Mouse (Mus musculus): ENCODE results near the gene Kcnab2. TPM values are rescaled to one million over a fixed set of nuclear protein-coding genes. Genes with fewer than 3 reads are reported as not detected.

The Kcnab2 gene
- polyA plus RNA-seq, 1 experiment from 2014 or later: 19.6 TPM

- ATAC-seq (ENCODE audit: low FRiP score) (no peak), DNase-seq (ENCODE audit: low spot score) (no peak)
- Histone ChIP-seq H3K4me1 (replicated peaks; ENCODE audit: control insufficient read depth, insufficient read depth, low read length) (no peaks in the 10 kb centered on the region), H3K27ac (no peak overlapping the region), H3K27me3 (ENCODE audit: control insufficient read depth, insufficient read depth, low read length) (no peaks in the 10 kb centered on the region), H3K4me2 (replicated peaks) (no peak overlapping the region), H3K4me3 (replicated peaks; ENCODE audit: low read length) (no peak overlapping the region), H3K9me3 (ENCODE audit: control insufficient read depth, low read length) (no peaks in the 10 kb centered on the region), H3K36me3 (replicated peaks; ENCODE audit: control insufficient read depth, insufficient read depth) (no peaks in the 10 kb centered on the region), H3K9ac (no peak overlapping the region)
- WGBS: 66% methylated on average over 9 of the region's 9 CpGs
Measured at GRCm38 (mm10) chr4:152440882-152441281, 36.8 kb downstream of the Kcnab2 start.

GRCm38 (mm10) chr4:152435255-152435654 is 42.4 kb downstream of the Kcnab2 start:
- 13% methylated on average over 10 of the region's 10 CpGs for WGBS
- H3K27ac ChIP-seq: no peak overlapping the region
- peak overlapping the region; percentile 52 for H3K4me2 ChIP-seq (replicated peaks)
- peak overlapping the region; percentile 42 for H3K9ac ChIP-seq
- H3K36me3 ChIP-seq (replicated peaks; ENCODE audit: control insufficient read depth, insufficient read depth): no peaks in the 10 kb centered on the region
- H3K9me3 ChIP-seq (ENCODE audit: control insufficient read depth, low read length): no peaks in the 10 kb centered on the region
- no peaks in the 10 kb centered on the region for H3K27me3 ChIP-seq (ENCODE audit: control insufficient read depth, insufficient read depth, low read length)
- no peaks in the 10 kb centered on the region for H3K4me1 ChIP-seq (replicated peaks; ENCODE audit: control insufficient read depth, insufficient read depth, low read length)
- peak overlapping the region; percentile 17; the same call in 1 of the 2 replicates for H3K4me3 ChIP-seq (replicated peaks; ENCODE audit: low read length)
- DNase-seq (ENCODE audit: low spot score) (peak; percentile 88), ATAC-seq (ENCODE audit: low FRiP score) (peak; percentile 64)

GRCm38 (mm10) chr4:152434836-152435235 is 42.8 kb downstream of the Kcnab2 start:
- H3K36me3 ChIP-seq (replicated peaks; ENCODE audit: control insufficient read depth, insufficient read depth): no peaks in the 10 kb centered on the region
- peak overlapping the region; percentile 52 for H3K4me2 ChIP-seq (replicated peaks)
- H3K27me3 ChIP-seq (ENCODE audit: control insufficient read depth, insufficient read depth, low read length): no peaks in the 10 kb centered on the region
- peak overlapping the region; percentile 42 for H3K9ac ChIP-seq
- H3K27ac ChIP-seq: no peak overlapping the region
- WGBS: 2% methylated on average over 9 of the region's 9 CpGs
- H3K4me3 ChIP-seq (replicated peaks; ENCODE audit: low read length): peak overlapping the region; percentile 17; the same call in 1 of the 2 replicates
- peak; percentile 92 for ATAC-seq (ENCODE audit: low FRiP score)
- H3K4me1 ChIP-seq (replicated peaks; ENCODE audit: control insufficient read depth, insufficient read depth, low read length): no peaks in the 10 kb centered on the region
- H3K9me3 ChIP-seq (ENCODE audit: control insufficient read depth, low read length): no peaks in the 10 kb centered on the region
- peak; percentile 98 for DNase-seq (ENCODE audit: low spot score)

GRCm38 (mm10) chr4:152432308-152432707 is 45.4 kb downstream of the Kcnab2 start:
- H3K27ac ChIP-seq: no peak overlapping the region
- ATAC-seq (ENCODE audit: low FRiP score) (no peak), DNase-seq (ENCODE audit: low spot score) (no peak)
- 48% methylated on average over 5 of the region's 5 CpGs for WGBS
- H3K9ac ChIP-seq: no peak overlapping the region
- 0 out of 2 replicates have a peak, but pooled peaks cover 6% of the 10 kb centered on the region for H3K4me1 ChIP-seq (replicated peaks; ENCODE audit: control insufficient read depth, insufficient read depth, low read length)
- H3K4me3 ChIP-seq (replicated peaks; ENCODE audit: low read length): no peak overlapping the region
- no peaks in the 10 kb centered on the region for H3K36me3 ChIP-seq (replicated peaks; ENCODE audit: control insufficient read depth, insufficient read depth)
- no peak overlapping the region for H3K4me2 ChIP-seq (replicated peaks)
- H3K9me3 ChIP-seq (ENCODE audit: control insufficient read depth, low read length): no peaks in the 10 kb centered on the region
- no peaks in the 10 kb centered on the region for H3K27me3 ChIP-seq (ENCODE audit: control insufficient read depth, insufficient read depth, low read length)

- ATAC-seq (ENCODE audit: low FRiP score) (no peak), DNase-seq (ENCODE audit: low spot score) (no peak)
- Histone ChIP-seq H3K4me2 (replicated peaks) (no peak overlapping the region), H3K27ac (no peak overlapping the region), H3K4me1 (replicated peaks; ENCODE audit: control insufficient read depth, insufficient read depth, low read length) (0 out of 2 replicates have a peak, but pooled peaks cover 6% of the 10 kb centered on the region), H3K9me3 (ENCODE audit: control insufficient read depth, low read length) (no peaks in the 10 kb centered on the region), H3K27me3 (ENCODE audit: control insufficient read depth, insufficient read depth, low read length) (no peaks in the 10 kb centered on the region), H3K9ac (no peak overlapping the region), H3K36me3 (replicated peaks; ENCODE audit: control insufficient read depth, insufficient read depth) (no peaks in the 10 kb centered on the region), H3K4me3 (replicated peaks; ENCODE audit: low read length) (no peak overlapping the region)
- WGBS: 53% methylated on average over 8 of the region's 8 CpGs
Measured at GRCm38 (mm10) chr4:152428259-152428658, 49.4 kb downstream of the Kcnab2 start.

- Histone ChIP-seq H3K9ac (no peak overlapping the region), H3K9me3 (ENCODE audit: control insufficient read depth, low read length) (no peaks in the 10 kb centered on the region), H3K27me3 (ENCODE audit: control insufficient read depth, insufficient read depth, low read length) (no peaks in the 10 kb centered on the region), H3K36me3 (replicated peaks; ENCODE audit: control insufficient read depth, insufficient read depth) (no peaks in the 10 kb centered on the region), H3K4me3 (replicated peaks; ENCODE audit: low read length) (no peak overlapping the region), H3K4me1 (replicated peaks; ENCODE audit: control insufficient read depth, insufficient read depth, low read length) (0 out of 2 replicates have a peak, but pooled peaks cover 6% of the 10 kb centered on the region), H3K4me2 (replicated peaks) (no peak overlapping the region), H3K27ac (no peak overlapping the region)
- WGBS: 75% methylated on average over 5 of the region's 5 CpGs
- DNase-seq (ENCODE audit: low spot score) (no peak), ATAC-seq (ENCODE audit: low FRiP score) (no peak)
Measured at GRCm38 (mm10) chr4:152424922-152425321, 52.7 kb downstream of the Kcnab2 start.

- Histone ChIP-seq H3K9me3 (ENCODE audit: control insufficient read depth, low read length) (no peaks in the 10 kb centered on the region), H3K27me3 (ENCODE audit: control insufficient read depth, insufficient read depth, low read length) (no peaks in the 10 kb centered on the region), H3K36me3 (replicated peaks; ENCODE audit: control insufficient read depth, insufficient read depth) (no peaks in the 10 kb centered on the region), H3K4me2 (replicated peaks) (no peak overlapping the region), H3K4me3 (replicated peaks; ENCODE audit: low read length) (no peak overlapping the region), H3K4me1 (replicated peaks; ENCODE audit: control insufficient read depth, insufficient read depth, low read length) (0 out of 2 replicates have a peak, but pooled peaks cover 4% of the 10 kb centered on the region), H3K27ac (no peak overlapping the region), H3K9ac (no peak overlapping the region)
- DNase-seq (ENCODE audit: low spot score): peak; percentile 52
- 50% methylated on average over 4 of the region's 4 CpGs for WGBS
- ATAC-seq (ENCODE audit: low FRiP score): no peak
Measured at GRCm38 (mm10) chr4:152424341-152424740, 53.3 kb downstream of the Kcnab2 start.

GRCm38 (mm10) chr4:152423576-152423975 is 54.1 kb downstream of the Kcnab2 start:
- Histone ChIP-seq H3K36me3 (replicated peaks; ENCODE audit: control insufficient read depth, insufficient read depth) (no peaks in the 10 kb centered on the region), H3K27me3 (ENCODE audit: control insufficient read depth, insufficient read depth, low read length) (no peaks in the 10 kb centered on the region), H3K9ac (no peak overlapping the region), H3K9me3 (ENCODE audit: control insufficient read depth, low read length) (no peaks in the 10 kb centered on the region), H3K4me3 (replicated peaks; ENCODE audit: low read length) (no peak overlapping the region), H3K27ac (no peak overlapping the region), H3K4me1 (replicated peaks; ENCODE audit: control insufficient read depth, insufficient read depth, low read length) (peaks cover 6% of the 10 kb centered on the region; the same call in 1 of the 2 replicates), H3K4me2 (replicated peaks) (no peak overlapping the region)
- ATAC-seq (ENCODE audit: low FRiP score) (no peak), DNase-seq (ENCODE audit: low spot score) (no peak)
- WGBS: 92% methylated on average over 6 of the region's 6 CpGs

- H3K36me3 ChIP-seq (replicated peaks; ENCODE audit: control insufficient read depth, insufficient read depth): no peaks in the 10 kb centered on the region
- no peak overlapping the region for H3K9ac ChIP-seq
- no peaks in the 10 kb centered on the region for H3K9me3 ChIP-seq (ENCODE audit: control insufficient read depth, low read length)
- DNase-seq (ENCODE audit: low spot score) (no peak), ATAC-seq (ENCODE audit: low FRiP score) (0 out of 2 replicates have a peak, but pooled peaks have one; percentile 27)
- peaks cover 7% of the 10 kb centered on the region; the same call in 1 of the 2 replicates for H3K4me1 ChIP-seq (replicated peaks; ENCODE audit: control insufficient read depth, insufficient read depth, low read length)
- H3K27me3 ChIP-seq (ENCODE audit: control insufficient read depth, insufficient read depth, low read length): no peaks in the 10 kb centered on the region
- WGBS: 38% methylated on average over 28 of the region's 28 CpGs
- no peak overlapping the region for H3K4me3 ChIP-seq (replicated peaks; ENCODE audit: low read length)
- no peak overlapping the region for H3K4me2 ChIP-seq (replicated peaks)
- H3K27ac ChIP-seq: no peak overlapping the region
Measured at GRCm38 (mm10) chr4:152418229-152419060, 59.2 kb downstream of the Kcnab2 start.

Data from hindbrain, embryonic 14.5 days (tissue).